Mouse (Mus musculus) yolk sac, embryonic 10.5 days (tissue): ENCODE results near the gene Ski.

ENCODE experiments used
- DNase-seq: peaks from one replicate; pipeline ENCODE4 v3.0.0-alpha.2; 2017; ENCODE audit warnings: low spot score

Gene Ski

DNA sequence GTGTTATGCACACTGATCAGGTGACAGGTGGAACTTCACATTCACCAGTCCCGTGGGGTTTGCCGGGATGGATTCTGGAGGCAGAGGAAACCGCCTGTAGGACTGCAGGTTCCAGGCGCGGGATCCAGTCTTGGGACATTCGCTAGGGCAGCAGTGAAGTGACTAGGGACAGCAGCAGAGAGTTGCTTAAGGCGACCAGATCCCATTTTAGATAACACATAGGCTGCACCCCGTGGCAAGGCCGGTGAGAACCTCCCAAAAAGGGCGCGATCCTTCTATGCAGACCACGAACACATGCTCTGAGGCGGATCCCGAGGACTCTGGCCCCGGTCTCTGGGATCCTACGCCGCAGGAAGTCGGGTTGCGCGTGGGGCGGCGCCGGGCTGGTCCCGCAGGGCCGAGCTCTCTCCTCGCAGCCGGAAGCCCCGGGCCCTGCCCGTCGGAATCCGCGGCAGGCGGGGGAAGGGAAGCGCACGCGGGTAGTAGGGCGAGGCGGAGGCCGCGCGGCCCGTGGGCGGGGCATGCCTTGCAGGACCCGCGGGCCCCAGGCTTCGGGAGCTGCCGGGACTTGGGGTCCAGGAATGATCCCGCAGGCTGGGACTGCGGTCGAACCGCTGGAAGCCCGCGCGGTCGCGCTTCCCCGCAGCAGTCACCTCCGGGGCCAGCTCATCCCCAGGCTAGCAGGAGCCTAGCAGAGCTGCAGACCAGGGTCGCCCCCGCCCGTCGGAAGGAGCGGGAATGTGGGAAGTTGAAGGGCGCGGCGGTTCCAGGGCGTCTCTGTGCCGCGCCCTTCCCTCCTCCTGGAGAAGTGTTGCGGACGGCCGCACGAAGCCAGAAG, 71.9 kb downstream of the Ski start:
- peak; percentile 87 for DNase-seq

DNA sequence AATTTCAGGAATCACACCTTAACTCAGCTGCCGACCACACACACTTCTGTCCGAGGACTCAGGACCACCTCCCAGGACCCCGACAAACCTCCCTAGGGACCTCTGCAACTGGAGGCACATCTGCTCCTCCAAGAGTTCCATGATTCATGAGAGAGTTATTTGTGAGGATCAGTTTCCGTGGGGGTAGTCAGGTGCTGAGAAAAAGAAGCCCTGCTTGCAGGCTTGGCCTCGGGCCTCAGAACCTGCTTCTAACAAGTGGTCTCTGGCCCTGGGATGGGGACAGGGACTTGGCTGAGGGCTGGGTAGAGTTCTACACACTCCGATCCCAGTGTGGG, 72.5 kb downstream of the Ski start:
- DNase-seq, result no peak

GRCm38 (mm10) chr4:155148910-155149698, 73.3 kb downstream of the Ski start:
- DNase-seq, result no peak

GRCm38 (mm10) chr4:155148453-155148852, 73.9 kb downstream of the Ski start:
- DNase-seq, result no peak

DNA sequence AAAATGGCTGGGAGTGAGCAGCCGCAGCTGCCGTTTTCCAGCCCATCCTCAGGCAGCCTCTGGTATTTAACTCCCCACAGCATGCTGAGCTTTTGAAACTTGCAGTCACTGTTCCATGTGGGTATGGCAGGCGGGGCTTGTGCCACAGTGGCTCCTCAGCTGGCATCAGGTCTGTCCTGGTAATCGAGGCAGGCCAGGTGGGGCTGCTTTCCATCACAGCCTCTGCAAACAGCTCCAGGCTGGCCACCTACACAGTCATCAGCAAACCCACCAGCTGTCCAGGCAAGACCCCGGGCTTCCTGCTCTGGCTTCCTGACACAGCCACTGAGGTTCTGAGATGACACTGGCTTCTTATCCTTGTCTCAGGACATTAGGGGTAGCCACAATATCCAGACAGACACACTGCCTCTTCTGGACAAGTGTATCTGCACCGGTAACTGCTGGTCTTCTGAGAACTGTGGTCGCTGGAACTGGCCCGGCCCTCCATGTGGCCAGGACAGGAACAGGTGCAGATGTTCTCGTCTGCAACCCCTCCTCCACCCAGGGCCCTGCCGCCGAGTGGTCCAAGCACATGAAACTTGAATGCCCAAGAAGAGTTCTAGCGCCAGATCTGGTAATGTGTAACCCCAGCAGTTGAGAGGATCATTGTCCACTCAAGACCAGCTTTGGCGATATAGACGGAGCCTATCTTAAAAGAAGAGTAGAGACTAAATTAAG, 76.1 kb downstream of the Ski start:
- no peak for DNase-seq

- DNase-seq, result no peak
Measured at GRCm38 (mm10) chr4:155144548-155145180, 77.7 kb downstream of the Ski start.

DNA sequence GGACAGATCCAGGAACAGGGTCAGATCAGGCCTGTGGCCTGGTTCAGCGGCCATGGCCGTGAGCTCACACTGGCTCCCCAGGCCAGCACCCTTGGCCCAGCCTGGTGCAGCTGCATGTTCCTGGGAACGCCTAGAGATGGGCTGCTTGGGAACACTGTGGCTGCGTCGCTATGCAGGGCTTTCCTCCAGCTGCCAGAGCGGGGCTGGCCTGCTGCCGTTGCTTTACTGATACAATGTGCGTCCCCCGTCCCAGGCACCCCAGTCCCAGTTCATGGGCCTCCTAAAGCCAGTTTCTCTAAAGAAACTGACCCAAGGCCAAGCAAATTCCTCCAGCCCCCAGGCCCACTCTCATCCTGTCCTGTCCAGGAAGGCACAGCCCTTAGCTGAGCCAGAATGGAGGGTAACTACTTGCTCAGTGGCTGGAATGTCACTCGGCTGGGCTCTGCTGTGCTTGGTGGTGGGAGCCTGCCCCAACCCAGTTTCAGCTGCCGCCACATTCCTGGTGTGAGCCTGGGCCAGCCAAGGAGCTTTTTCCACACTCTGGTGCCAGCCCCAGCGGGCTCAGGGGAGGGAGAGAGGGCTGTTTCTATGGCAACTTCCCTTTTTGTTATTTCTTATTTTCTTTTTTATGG, 78.4 kb downstream of the Ski start:
- peak; percentile 38 for DNase-seq

DNA sequence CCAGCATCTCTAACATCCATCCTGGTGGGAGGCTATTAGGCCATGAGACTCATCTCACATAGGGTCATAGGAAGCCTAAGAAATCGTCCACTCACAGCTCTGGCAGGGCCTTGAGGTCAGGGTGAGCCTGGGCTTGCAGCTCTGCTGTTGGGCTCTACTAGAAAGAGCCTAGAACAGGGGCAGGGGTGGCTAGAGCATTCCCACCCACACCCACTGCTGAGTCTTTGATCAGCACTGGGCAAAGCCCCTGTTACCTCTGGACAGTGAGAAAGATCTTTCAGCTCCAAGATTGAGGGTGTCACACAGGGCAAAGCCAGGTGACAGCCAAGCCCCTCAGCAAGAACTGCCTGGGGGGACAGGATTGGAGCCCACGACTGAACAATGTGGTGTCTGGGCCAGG, 79.0 kb downstream of the Ski start:
- no peak for DNase-seq

DNA sequence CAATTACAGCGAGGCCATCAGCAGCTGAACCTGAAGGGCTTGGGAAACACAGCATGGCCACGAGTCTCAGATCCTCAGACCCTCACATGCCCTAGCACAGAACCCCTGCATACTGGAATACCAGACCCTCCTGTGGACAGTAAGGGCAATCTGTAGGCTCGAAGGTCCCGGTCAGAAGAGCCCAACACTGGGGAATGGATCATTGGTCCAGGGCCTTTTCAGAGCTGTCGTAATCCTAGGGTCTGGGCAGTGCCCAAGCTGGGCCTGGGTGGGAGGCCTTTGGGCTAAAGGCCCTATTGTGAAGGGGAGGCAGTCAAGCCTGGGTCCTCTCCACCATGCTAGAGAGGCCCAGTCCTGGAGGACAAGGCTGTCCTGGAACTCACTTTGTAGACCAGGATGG, 79.6 kb downstream of the Ski start:
- DNase-seq, result no peak

GRCm38 (mm10) chr4:155140795-155141265, 81.6 kb downstream of the Ski start:
- DNase-seq, result no peak

DNA sequence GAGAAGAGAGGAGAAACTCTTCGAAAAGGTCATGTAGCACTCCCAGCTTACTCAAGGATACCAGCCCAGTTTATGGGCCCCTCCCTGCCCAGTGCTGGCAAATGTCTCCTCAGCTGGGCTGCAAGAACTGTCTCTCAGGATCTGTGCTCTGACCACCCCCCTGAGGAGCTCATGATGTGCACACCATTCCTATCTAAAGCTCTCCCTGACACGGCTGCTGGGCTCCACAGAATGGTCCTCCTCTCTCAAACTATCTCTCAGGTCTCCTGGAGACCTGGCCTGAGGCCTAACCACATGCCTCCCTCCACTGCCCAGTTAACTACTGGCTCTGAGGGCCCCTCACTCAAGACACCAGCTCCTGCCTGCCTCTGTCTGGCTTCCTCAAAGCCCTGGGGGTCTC, 82.2 kb downstream of the Ski start:
- no peak for DNase-seq

DNA sequence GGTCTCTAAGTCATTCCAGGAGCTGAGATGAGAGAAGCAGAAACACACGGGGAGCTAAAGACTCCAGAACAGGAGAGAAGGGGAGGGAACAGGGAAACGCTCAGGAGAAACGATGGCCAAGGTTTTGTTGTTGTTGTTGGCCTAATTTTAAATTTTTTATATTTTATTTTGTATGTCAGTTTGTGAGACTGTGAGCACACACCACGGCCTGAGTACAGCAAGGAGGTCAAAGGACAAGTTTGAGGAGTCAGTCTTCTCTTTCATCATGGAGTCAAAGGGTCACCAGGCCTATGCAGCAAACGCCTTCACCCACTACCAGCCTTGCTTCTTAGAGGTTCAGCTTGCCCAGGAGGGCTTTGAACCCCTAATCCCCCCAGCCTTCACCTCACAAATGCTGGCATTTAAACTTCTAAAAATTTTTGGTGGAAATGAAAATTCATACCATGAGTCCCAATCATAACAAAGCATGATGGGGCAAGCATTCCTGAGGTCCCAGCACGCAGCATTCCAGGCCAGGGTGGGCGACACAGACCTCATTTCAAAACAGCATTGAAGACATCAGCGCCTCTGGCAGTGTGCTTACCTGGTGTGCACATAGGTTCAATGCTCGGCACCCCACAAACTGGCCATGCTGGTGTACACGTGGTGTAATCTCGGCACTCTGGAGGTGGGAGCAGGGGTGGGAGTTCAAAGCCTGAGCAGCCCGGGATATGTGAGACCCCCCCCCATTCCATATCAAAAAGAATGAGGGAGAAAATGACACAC, 82.9 kb downstream of the Ski start:
- no peak for DNase-seq

DNA sequence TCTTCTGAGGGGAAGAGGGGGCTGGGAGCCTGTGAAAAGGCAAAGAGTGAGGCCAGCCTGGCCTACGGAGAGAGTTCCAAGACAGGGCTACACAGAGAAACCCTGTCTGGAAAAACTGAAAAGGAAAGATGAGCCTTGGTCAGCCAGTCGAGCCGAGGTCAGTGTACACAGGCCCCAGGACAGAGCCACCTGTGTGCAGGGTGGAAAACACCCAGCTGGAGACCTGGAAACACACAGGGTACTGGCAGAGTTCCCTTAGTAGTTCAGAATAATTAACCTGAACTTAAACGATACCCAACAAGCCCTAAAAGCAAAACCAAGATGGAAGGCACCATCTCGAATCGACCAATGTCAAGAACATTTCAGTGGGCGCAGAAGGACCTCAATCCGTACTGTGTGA, 83.9 kb downstream of the Ski start:
- DNase-seq, result no peak

- no peak for DNase-seq
Measured at GRCm38 (mm10) chr4:155137891-155138290, 84.5 kb downstream of the Ski start.

- DNase-seq, result no peak
Measured at GRCm38 (mm10) chr4:155135909-155136585, 86.3 kb downstream of the Ski start.

DNA sequence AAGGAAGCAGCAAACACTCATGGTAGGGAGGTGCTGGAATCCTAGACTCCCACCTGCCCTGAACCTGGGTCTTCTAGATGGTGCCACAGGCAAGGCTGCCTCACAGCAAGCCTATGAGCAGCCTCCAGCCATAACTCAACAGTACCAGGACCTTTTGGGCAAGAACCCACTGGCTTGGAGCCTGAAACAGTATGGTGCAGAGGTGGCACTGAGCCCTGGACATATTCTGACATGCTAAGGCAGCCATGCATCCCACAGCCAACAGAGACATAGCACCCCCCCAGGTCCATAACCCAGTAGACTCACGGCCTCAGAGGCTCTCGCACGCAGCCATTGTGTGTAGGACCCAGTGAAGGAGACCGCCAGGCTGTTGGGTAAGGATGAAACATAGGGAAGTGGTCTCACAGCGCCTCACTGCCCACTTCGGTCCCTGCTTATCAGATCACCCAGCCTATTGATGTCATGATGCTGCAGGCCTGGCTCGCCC, 87.7 kb downstream of the Ski start:
- no peak for DNase-seq

DNA sequence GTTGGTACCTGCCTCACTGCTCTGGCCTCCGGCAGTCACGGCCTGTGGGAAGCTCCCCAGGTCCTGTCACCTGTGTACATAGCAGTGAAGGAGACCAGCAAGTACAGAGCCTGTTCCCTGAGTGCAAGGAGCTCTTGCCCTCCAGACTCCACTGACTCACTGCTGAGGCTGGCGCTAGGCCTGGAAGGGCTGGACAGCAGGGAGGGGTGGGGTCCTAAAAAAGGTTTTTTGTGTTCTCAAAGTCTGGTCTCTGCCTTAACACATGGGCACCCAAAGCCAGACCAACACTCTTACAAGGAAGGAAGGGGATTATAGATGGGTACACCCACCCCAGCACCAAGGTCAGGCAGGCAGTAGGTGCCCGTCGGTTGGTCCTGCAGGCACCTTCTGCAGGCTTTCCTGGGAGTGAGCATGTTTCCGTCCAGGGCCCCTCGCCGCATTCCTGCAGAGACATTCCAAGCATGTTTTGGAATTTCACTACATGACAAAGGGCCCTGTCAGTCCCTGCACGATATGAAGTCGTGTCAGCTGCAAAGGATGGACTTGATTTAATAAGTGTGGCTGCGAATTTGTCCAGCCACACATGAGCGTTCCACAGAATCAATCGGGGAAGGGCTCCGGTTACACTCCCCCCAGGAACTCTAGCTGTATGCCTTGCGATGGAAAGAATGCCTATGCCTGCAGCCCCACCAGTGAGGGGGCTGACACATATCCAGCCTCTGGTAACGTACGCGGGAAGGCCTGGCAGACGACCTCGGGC, 88.6 kb downstream of the Ski start:
- DNase-seq, result peak; percentile 67

- no peak for DNase-seq
Measured at GRCm38 (mm10) chr4:155133188-155133587, 89.2 kb downstream of the Ski start.

- DNase-seq, result no peak
Measured at GRCm38 (mm10) chr4:155130616-155131015, 91.8 kb downstream of the Ski start.
